Mouse (Mus musculus) left cerebral cortex, postnatal 4 days (tissue): ENCODE results near the gene Olfr1381. TPM values are rescaled to one million over a fixed set of nuclear protein-coding genes. Genes with fewer than 3 reads are reported as not detected.
"Not testable (repeated sequence)": the region's sequence is repeated elsewhere in the genome, so short reads cannot be mapped to it uniquely, and the experiment has no call there.

Experiments used
- DNase-seq: peaks from one replicate; pipeline ENCODE4 v3.0.0-alpha.2; 2022
- intact Hi-C: fragments of 180-260 bp; cut with DNase I; formaldehyde crosslinking; loops from one replicate; pipeline ENCODE4 v1.15.1; 2025
- total RNA-seq, 2 experiments: library from RNA; stranded (reverse); gene quantifications; 2 replicates each; pipeline ENCODE4 v1.2.3; 2021

Olfr1381 gene
- total RNA-seq, result not detected

GRCm38 (mm10) chr11:49543149-49543548 lies at the start of gene Olfr1381:
Gene Olfr1381 (plus strand): TSS chr11:49543449.
- intact Hi-C loops, result not testable (repeated sequence)

GRCm38 (mm10) chr11:49518086-49518485 lies 25.2 kb upstream of the Olfr1381 start:
- no peak for DNase-seq

More at GRCm38 (mm10) chr11:49543149-49543548, at the start of gene Olfr1381:
- DNase-seq, result not testable (repeated sequence)

GRCm38 (mm10) chr11:49519348-49519747 lies 23.9 kb upstream of the Olfr1381 start, which contains the start of gene Olfr1383:
Gene Olfr1383 (plus strand): TSS chr11:49519648.
- DNase-seq, result no peak
- intact Hi-C loops, result no loop called here

More at GRCm38 (mm10) chr11:49518086-49518485, 25.2 kb upstream of the Olfr1381 start:
- intact Hi-C loops, result no loop called here

- DNase-seq, result no peak
- intact Hi-C loops, result no loop called here
These were observed 15.3 kb upstream of the Olfr1381 start, which contains the start of gene Olfr1382 for GRCm38 (mm10) chr11:49527947-49528346. Gene Olfr1382 (plus strand): TSS chr11:49528247.

- no peak for DNase-seq
- intact Hi-C loops, result no loop called here
These were observed 10.5 kb upstream of the Olfr1381 start for GRCm38 (mm10) chr11:49532761-49533160.

- intact Hi-C loops, result not testable (repeated sequence)
These were observed 6.6 kb upstream of the Olfr1381 start for GRCm38 (mm10) chr11:49536631-49537030.

GRCm38 (mm10) chr11:49554033-49554432 lies 10.8 kb downstream of the Olfr1381 start:
- intact Hi-C loops, DNase-seq: not testable (repeated sequence)

More at GRCm38 (mm10) chr11:49536631-49537030, 6.6 kb upstream of the Olfr1381 start:
- DNase-seq, result peak; percentile 2

GRCm38 (mm10) chr11:49556578-49556977 lies 13.3 kb downstream of the Olfr1381 start, which contains the start of gene Olfr1380:
Gene Olfr1380 (plus strand): TSS chr11:49556878.
- DNase-seq, intact Hi-C loops: not testable (repeated sequence)

- DNase-seq, result not testable (repeated sequence)
These were observed 31.8 kb downstream of the Olfr1381 start for GRCm38 (mm10) chr11:49575054-49575453.

GRCm38 (mm10) chr11:49580452-49580851 lies 37.2 kb downstream of the Olfr1381 start:
- intact Hi-C loops, DNase-seq: not testable (repeated sequence)

More at GRCm38 (mm10) chr11:49575054-49575453, 31.8 kb downstream of the Olfr1381 start:
- intact Hi-C loops, result not testable (repeated sequence)

GRCm38 (mm10) chr11:49590213-49590612 lies 47.0 kb downstream of the Olfr1381 start:
- intact Hi-C loops, result no loop called here
- no peak for DNase-seq

- DNase-seq, intact Hi-C loops: not testable (repeated sequence)
These were observed 53.9 kb downstream of the Olfr1381 start for GRCm38 (mm10) chr11:49597149-49597548.

Other genes with a start within 250 kb of the Olfr1381 start
- not detected for gene Olfr10, start 238.7 kb upstream of the Olfr1381 start, total RNA-seq
- gene Olfr1391, start 220.7 kb upstream of the Olfr1381 start, total RNA-seq, result not detected
- gene Olfr1390, start 208.3 kb upstream of the Olfr1381 start, total RNA-seq, result not detected
- gene Olfr1389, start 120.4 kb upstream of the Olfr1381 start, total RNA-seq, result not detected
- gene Olfr1388, start 106.8 kb upstream of the Olfr1381 start, total RNA-seq, result under 1 TPM; 0.58 to 0.74 TPM
- gene Olfr1387, start 88.1 kb upstream of the Olfr1381 start, total RNA-seq, result not detected
- not detected for gene Olfr1386, start 78.4 kb upstream of the Olfr1381 start, total RNA-seq
- gene Olfr1385, start 54.4 kb upstream of the Olfr1381 start, total RNA-seq, result not detected
- not detected for gene Olfr1384, start 36.7 kb upstream of the Olfr1381 start, total RNA-seq
- gene Olfr1383, start 23.8 kb upstream of the Olfr1381 start, total RNA-seq, result under 1 TPM in 1 of 2 experiments, not detected in 1; 0.56 TPM
- not detected for gene Olfr1382, start 15.2 kb upstream of the Olfr1381 start, total RNA-seq
- gene Olfr1380, start 13.4 kb downstream of the Olfr1381 start, total RNA-seq, result not detected
- 1 to 10 TPM; 3.8 to 4.2 TPM for gene Flt4, start 65.8 kb downstream of the Olfr1381 start, total RNA-seq
- gene Scgb3a1, start 120.2 kb downstream of the Olfr1381 start, total RNA-seq, result not detected
- gene Cnot6, start 169.3 kb downstream of the Olfr1381 start, total RNA-seq, result 10 to 100 TPM; 86.2 to 89.2 TPM